Mouse (Mus musculus) erythroid progenitor cell, adult 5-6 weeks (primary cell): ENCODE data around the gene Myoz2. TPM values are rescaled to one million over a fixed set of nuclear protein-coding genes. Genes with fewer than 3 reads are reported as not detected.

ENCODE experiments used
- total RNA-seq, 2 experiments: library from RNA; stranded (forward) in 1 of 2; stranded (reverse) in 1 of 2; fragments of 150-400 nt in 1 of 2; fragments of 186-747, 209-891 nt in 1 of 2; gene quantifications; 2 replicates each; pipeline versions ENCODE4 v1.2.3 to v1.2.4; 2015 to 2017; ENCODE audit warnings: low replicate concordance in 2 of 2

Myoz2 gene
- total RNA-seq, 2 experiments from 2014 or later: not detected

Other genes starting within 250 kb of the Myoz2 start
- gene Fabp2, start 139.9 kb downstream of the Myoz2 start, total RNA-seq (2015; ENCODE audit: low replicate concordance): not detected in 2 replicates
- gene Fabp2, start 139.9 kb downstream of the Myoz2 start, total RNA-seq (2017; ENCODE audit: low replicate concordance): not detected in 2 replicates
- not detected in 2 replicates for gene Gm10959, start 115.7 kb downstream of the Myoz2 start, total RNA-seq (2015; ENCODE audit: low replicate concordance)
- gene Gm10959, start 115.7 kb downstream of the Myoz2 start, total RNA-seq (2017; ENCODE audit: low replicate concordance): not detected in 2 replicates
- 69.2 and 79.6 TPM in 2 replicates for gene 1810037I17Rik, start 110.8 kb downstream of the Myoz2 start, total RNA-seq (2015; ENCODE audit: low replicate concordance)
- gene 1810037I17Rik, start 110.8 kb downstream of the Myoz2 start, total RNA-seq (2017; ENCODE audit: low replicate concordance): 27.6 and 34.5 TPM in 2 replicates
- gene Usp53, start 50.5 kb downstream of the Myoz2 start, total RNA-seq (2015; ENCODE audit: low replicate concordance): 0.72 and 0.84 TPM in 2 replicates
- gene Usp53, start 50.5 kb downstream of the Myoz2 start, total RNA-seq (2017; ENCODE audit: low replicate concordance): 0.76 and 1.4 TPM in 2 replicates
- under 0.01 TPM in 1 of 2 replicates, not detected in the other for gene Synpo2, start 201.1 kb upstream of the Myoz2 start, total RNA-seq (2015; ENCODE audit: low replicate concordance)
- gene Synpo2, start 201.1 kb upstream of the Myoz2 start, total RNA-seq (2017; ENCODE audit: low replicate concordance): 0.15 TPM in 1 of 2 replicates, not detected in the other
- gene Sec24d, start 232.4 kb upstream of the Myoz2 start, total RNA-seq (2015; ENCODE audit: low replicate concordance): 4.2 and 33.2 TPM in 2 replicates
- 3.7 and 8.7 TPM in 2 replicates for gene Sec24d, start 232.4 kb upstream of the Myoz2 start, total RNA-seq (2017; ENCODE audit: low replicate concordance)